Mouse (Mus musculus) embryonic facial prominence, embryonic 15.5 days (tissue): ENCODE data around the gene 5031410I06Rik. TPM values are rescaled to one million over a fixed set of nuclear protein-coding genes. Genes with fewer than 3 reads are reported as not detected.
A peak's percentile ranks its signal among the peaks of the same experiment; 100 is the strongest.
"Not testable (repeated sequence)": the region's sequence is repeated elsewhere in the genome, so short reads cannot be mapped to it uniquely, and the experiment has no call there.

Experiments
- ATAC-seq: fragments of 200-750 bp; cut with Nextera tagmentation; 2 replicates; pipeline ENCODE4 v1.8.0; 2017; ENCODE audit warnings: low read depth, moderate TSS enrichment; ENCODE audit not compliant: insufficient number of reproducible peaks, low FRiP score, low TSS enrichment
- H3K27ac ChIP-seq: fragments of 300-500 bp; sonication (generic); replicated peaks from 2 replicates; pipeline ENCODE4 v1.5.1; 2015; ENCODE audit warnings: mild to moderate bottlenecking, inconsistent platforms
- H3K27me3 ChIP-seq: fragments of 300-500 bp; sonication (generic); 2 replicates; pipeline ENCODE4 v1.6.1; 2015; ENCODE audit warnings: inconsistent platforms
- H3K36me3 ChIP-seq: fragments of 300-500 bp; sonication (generic); 2 replicates; pipeline ENCODE4 v1.6.1; 2015; ENCODE audit warnings: mild to moderate bottlenecking, inconsistent platforms
- H3K4me1 ChIP-seq: fragments of 300-500 bp; sonication (generic); 2 replicates; pipeline ENCODE4 v1.6.1; 2015; ENCODE audit warnings: inconsistent platforms
- H3K4me2 ChIP-seq: fragments of 300-500 bp; sonication (generic); replicated peaks from 2 replicates; pipeline ENCODE4 v1.6.1; 2015; ENCODE audit warnings: mild to moderate bottlenecking, inconsistent platforms
- H3K4me3 ChIP-seq: fragments of 300-500 bp; sonication (generic); replicated peaks from 2 replicates; pipeline ENCODE4 v1.5.1; 2015; ENCODE audit warnings: mild to moderate bottlenecking, inconsistent platforms
- H3K9ac ChIP-seq: fragments of 300-500 bp; sonication (generic); 2 replicates; pipeline ENCODE4 v1.6.1; 2015; ENCODE audit warnings: inconsistent platforms
- H3K9me3 ChIP-seq: fragments of 300-500 bp; sonication (generic); replicated peaks from 2 replicates; pipeline ENCODE4 v1.6.1; 2016; ENCODE audit warnings: inconsistent platforms
- WGBS: fragments of 180-500 bp; shearing (Covaris S2); methylation state at CpG from one replicate; pipeline ENCODE4 v1.1.7; 2015; 5-methylcytosine and 5-hydroxymethylcytosine counted together
- polyA plus RNA-seq: library from polyadenylated mRNA; unstranded; fragments of >200 nt; fragmentation: Nextera tagmentation; extraction: Ambion mirVana; gene quantifications from 2 replicates; pipeline ENCODE4 v1.2.1, GENCODE M21; 2015

5031410I06Rik gene
- not detected in 2 replicates for polyA plus RNA-seq

DNA sequence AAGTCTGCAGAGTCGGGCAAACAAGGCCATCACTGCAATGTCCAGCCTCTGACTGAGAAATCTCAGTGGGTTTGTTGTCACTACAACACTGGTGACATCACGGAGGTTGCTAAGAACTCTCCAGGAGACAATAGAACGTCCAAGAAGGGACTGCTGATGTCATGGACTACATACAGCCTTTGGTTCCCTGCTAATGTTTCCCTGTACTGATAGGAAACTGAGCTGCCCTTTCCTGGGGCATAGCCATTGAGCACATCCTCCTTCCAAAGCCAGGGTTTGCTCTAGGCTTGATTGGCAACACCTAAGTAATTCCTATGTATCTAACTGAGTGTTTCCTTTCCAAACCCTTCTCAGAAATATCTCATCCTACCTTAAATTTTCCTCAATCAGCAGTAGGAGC lies at the start of gene 5031410I06Rik:
Gene 5031410I06Rik (minus strand): TSS at position 101 of the 400 bp plus-strand sequence.
- no CpG with 5 or more reads among the region's 3 CpGs for WGBS

GRCm38 (mm10) chr5:26142891-26143290 lies 37.7 kb upstream of the 5031410I06Rik start:
- Histone ChIP-seq H3K27ac (no peak overlapping the region), H3K36me3 (no peaks in the 10 kb centered on the region), H3K4me2 (no peak overlapping the region), H3K9me3 (no peaks in the 10 kb centered on the region), H3K4me3 (no peak overlapping the region), H3K9ac (no peak overlapping the region), H3K27me3 (no peaks in the 10 kb centered on the region), H3K4me1 (no peaks in the 10 kb centered on the region)
- ATAC-seq, result no peak
- WGBS, result 84% methylated on average over 6 of the region's 6 CpGs

More for the DNA sequence above, at the start of gene 5031410I06Rik:
- H3K9me3 ChIP-seq, H3K36me3 ChIP-seq, H3K4me3 ChIP-seq, ATAC-seq, H3K4me1 ChIP-seq, H3K27me3 ChIP-seq, H3K9ac ChIP-seq, H3K27ac ChIP-seq, H3K4me2 ChIP-seq: not testable (repeated sequence)

DNA sequence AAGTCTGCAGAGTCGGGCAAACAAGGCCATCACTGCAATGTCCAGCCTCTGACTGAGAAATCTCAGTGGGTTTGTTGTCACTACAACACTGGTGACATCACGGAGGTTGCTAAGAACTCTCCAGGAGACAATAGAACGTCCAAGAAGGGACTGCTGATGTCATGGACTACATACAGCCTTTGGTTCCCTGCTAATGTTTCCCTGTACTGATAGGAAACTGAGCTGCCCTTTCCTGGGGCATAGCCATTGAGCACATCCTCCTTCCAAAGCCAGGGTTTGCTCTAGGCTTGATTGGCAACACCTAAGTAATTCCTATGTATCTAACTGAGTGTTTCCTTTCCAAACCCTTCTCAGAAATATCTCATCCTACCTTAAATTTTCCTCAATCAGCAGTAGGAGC lies 16.2 kb upstream of the 5031410I06Rik start, which contains the start of gene Gm10220:
Gene Gm10220 (minus strand): TSS at position 101 of the 400 bp plus-strand sequence.
- H3K4me2 ChIP-seq, H3K4me3 ChIP-seq, H3K27me3 ChIP-seq, H3K27ac ChIP-seq, H3K36me3 ChIP-seq, H3K9me3 ChIP-seq, H3K9ac ChIP-seq, H3K4me1 ChIP-seq, ATAC-seq: not testable (repeated sequence)
- WGBS, result no CpG with 5 or more reads among the region's 3 CpGs

DNA sequence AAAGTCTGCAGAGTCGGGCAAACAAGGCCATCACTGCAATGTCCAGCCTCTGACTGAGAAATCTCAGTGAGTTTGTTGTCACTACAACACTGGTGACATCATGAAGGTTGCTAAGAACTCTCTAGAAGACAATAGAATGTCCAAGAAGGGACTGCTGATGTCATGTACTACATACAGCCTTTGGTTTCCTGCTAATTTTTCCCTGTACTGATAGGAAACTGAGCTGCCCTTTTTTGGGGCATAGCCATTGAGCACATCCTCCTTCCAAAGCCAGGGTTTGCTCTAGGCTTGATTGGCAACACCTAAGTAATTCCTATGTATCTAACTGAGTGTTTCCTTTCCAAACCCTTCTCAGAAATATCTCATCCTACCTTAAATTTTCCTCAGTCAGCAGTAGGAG lies 16.0 kb downstream of the 5031410I06Rik start, which contains the start of gene Gm10471:
Gene Gm10471 (minus strand): TSS at position 101 of the 400 bp plus-strand sequence.
- H3K27me3 ChIP-seq, result not testable (repeated sequence)
- WGBS, result 50% methylated on average over 1 of the region's 1 CpGs

DNA sequence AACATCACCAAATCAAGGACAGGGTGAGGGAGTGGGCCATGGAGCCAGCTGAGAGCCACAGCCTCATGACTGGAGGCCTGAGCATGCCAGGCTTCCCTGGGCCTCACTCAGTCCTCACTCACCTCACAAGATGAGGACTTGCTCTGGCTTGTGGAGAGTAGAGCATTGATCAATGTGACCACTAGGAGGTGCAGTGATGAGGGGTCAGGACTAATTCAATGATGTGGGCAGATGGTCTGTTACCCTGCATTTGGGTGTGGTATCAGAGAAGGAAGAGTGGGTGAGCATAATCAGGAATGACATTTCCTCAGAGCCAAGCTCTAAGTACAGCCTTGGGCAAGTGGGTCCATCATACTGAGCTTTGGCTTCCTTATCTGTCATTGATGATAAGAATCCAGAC lies 26.1 kb downstream of the 5031410I06Rik start:
- not testable (repeated sequence) for H3K36me3 ChIP-seq

More for the DNA sequence above, 16.0 kb downstream of the 5031410I06Rik start, which contains the start of gene Gm10471:
- H3K9ac ChIP-seq, H3K4me2 ChIP-seq, H3K4me1 ChIP-seq, H3K4me3 ChIP-seq, H3K36me3 ChIP-seq, H3K27ac ChIP-seq, H3K9me3 ChIP-seq, ATAC-seq: not testable (repeated sequence)

GRCm38 (mm10) chr5:26070716-26071115 lies 34.4 kb downstream of the 5031410I06Rik start:
- 88% methylated on average over 24 of the region's 24 CpGs for WGBS
- Histone ChIP-seq H3K4me3 (no peak overlapping the region), H3K4me1 (no peaks in the 10 kb centered on the region), H3K36me3 (no peaks in the 10 kb centered on the region), H3K9ac (no peak overlapping the region), H3K27me3 (no peaks in the 10 kb centered on the region), H3K27ac (no peak overlapping the region), H3K4me2 (no peak overlapping the region), H3K9me3 (no peaks in the 10 kb centered on the region)
- peak; percentile 29; the same call in 1 of the 2 replicates for ATAC-seq

More for the DNA sequence above, 26.1 kb downstream of the 5031410I06Rik start:
- not testable (repeated sequence) for H3K9ac ChIP-seq, H3K27ac ChIP-seq, H3K4me3 ChIP-seq, H3K4me2 ChIP-seq, H3K9me3 ChIP-seq, ATAC-seq, H3K4me1 ChIP-seq, H3K27me3 ChIP-seq

- ATAC-seq, H3K9me3 ChIP-seq, H3K4me2 ChIP-seq, H3K27ac ChIP-seq, H3K4me1 ChIP-seq, H3K36me3 ChIP-seq, H3K4me3 ChIP-seq, H3K9ac ChIP-seq, H3K27me3 ChIP-seq: not testable (repeated sequence)
- WGBS, result no CpG with 5 or more reads among the region's 2 CpGs
Measured at GRCm38 (mm10) chr5:26058481-26058880, 46.7 kb downstream of the 5031410I06Rik start, which contains the start of gene Gm7347. Gene Gm7347 (minus strand): TSS chr5:26058581.

Other genes starting within 250 kb of the 5031410I06Rik start
- gene Gm21663, start 163.0 kb downstream of the 5031410I06Rik start, polyA plus RNA-seq, result 0.16 and 0.23 TPM in 2 replicates
- gene Gm21671, start 150.9 kb downstream of the 5031410I06Rik start, polyA plus RNA-seq, result 0.09 and 0.20 TPM in 2 replicates
- 0.17 and 0.20 TPM in 2 replicates for gene Gm21680, start 132.7 kb downstream of the 5031410I06Rik start, polyA plus RNA-seq
- gene Gm21698, start 116.7 kb downstream of the 5031410I06Rik start, polyA plus RNA-seq, result 0.25 and 0.29 TPM in 2 replicates
- gene Gm1979, start 100.6 kb downstream of the 5031410I06Rik start, polyA plus RNA-seq, result 0.21 and 0.26 TPM in 2 replicates
- gene Gm5862, start 82.4 kb downstream of the 5031410I06Rik start, polyA plus RNA-seq, result 0.08 and 0.09 TPM in 2 replicates
- 0.08 and 0.09 TPM in 2 replicates for gene Speer4a, start 65.8 kb downstream of the 5031410I06Rik start, polyA plus RNA-seq
- 0.08 and 0.09 TPM in 2 replicates for gene Gm7347, start 46.8 kb downstream of the 5031410I06Rik start, polyA plus RNA-seq
- gene Gm10471, start 16.1 kb downstream of the 5031410I06Rik start, polyA plus RNA-seq, result 0.13 TPM in 1 of 2 replicates, not detected in the other
- gene Gm10220, start 16.1 kb upstream of the 5031410I06Rik start, polyA plus RNA-seq, result 0.11 and 0.16 TPM in 2 replicates
- 0.07 TPM in 1 of 2 replicates, not detected in the other for gene Gm7361, start 152.3 kb upstream of the 5031410I06Rik start, polyA plus RNA-seq